Mouse (Mus musculus) common myeloid progenitor, adult 5-6 weeks (primary cell): ENCODE results near the gene Gas8. TPM values are rescaled to one million over a fixed set of nuclear protein-coding genes. Genes with fewer than 3 reads are reported as not detected.
A peak's percentile ranks its signal among the peaks of the same experiment; 100 is the strongest.
"Not testable (repeated sequence)": the region's sequence is repeated elsewhere in the genome, so short reads cannot be mapped to it uniquely, and the experiment has no call there.

Experiments
- ATAC-seq: replicated peaks from 2 replicates; pipeline ENCODE4 v1.8.0; 2016; ENCODE audit warnings: low read depth, mild to moderate bottlenecking, moderate TSS enrichment, inconsistent platforms; ENCODE audit not compliant: poor library complexity, severe bottlenecking
- total RNA-seq: library from RNA; stranded (forward); fragments of 200-1000, 187-1606 nt; gene quantifications from 2 replicates; pipeline ENCODE4 v1.2.3, GENCODE M21; 2017

Gene Gas8
- total RNA-seq, 1 experiment from 2014 or later: 10.3 TPM

GRCm38 (mm10) chr8:123514136-123514535 lies 4.5 kb upstream of the Gas8 start:
- ATAC-seq: no peak

DNA sequence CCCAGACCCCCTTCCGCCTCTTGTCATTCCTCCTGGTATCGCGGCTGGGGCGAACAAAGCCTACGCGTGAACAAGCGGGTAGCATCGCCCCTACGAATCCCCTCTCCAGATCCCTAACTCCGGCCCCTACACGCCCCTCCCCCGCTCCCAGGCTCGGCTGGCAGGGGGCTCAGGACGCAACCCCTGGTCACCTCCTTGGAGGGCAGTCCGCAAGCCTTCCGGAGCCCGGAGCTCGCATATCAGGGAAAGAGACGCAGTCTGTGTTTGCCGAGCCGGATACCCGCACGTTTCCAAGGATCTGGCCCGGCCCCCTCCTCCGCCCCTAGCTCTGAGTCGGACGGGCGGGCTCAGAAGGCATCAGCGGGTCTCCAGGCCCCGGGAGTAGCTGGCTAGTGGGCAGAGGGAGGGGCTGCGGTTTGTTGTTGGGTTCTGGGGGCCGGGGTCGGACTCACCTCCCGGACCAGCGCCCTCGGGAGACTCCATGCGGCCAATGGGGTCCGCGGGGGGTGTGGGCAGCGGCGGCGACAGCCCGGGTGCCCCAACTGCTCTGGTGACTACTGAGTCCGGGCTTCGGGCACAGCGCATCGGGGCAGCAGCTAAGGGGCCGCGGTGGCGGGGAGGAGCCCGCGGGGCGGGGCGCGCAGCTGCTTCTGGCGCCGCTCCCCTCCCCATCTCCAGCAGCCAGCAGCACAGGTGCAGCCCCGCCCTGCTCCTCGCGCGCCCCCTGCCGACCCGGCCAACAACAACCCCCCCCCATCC lies 3.7 kb upstream of the Gas8 start, which contains the start of gene Dbndd1:
Gene Dbndd1 (minus strand): TSS at position 683 of the 759 bp plus-strand sequence.
- ATAC-seq: no peak

GRCm38 (mm10) chr8:123515540-123515897 lies 3.1 kb upstream of the Gas8 start:
- no peak for ATAC-seq

GRCm38 (mm10) chr8:123516596-123516995 lies 2.0 kb upstream of the Gas8 start:
- ATAC-seq: no peak

DNA sequence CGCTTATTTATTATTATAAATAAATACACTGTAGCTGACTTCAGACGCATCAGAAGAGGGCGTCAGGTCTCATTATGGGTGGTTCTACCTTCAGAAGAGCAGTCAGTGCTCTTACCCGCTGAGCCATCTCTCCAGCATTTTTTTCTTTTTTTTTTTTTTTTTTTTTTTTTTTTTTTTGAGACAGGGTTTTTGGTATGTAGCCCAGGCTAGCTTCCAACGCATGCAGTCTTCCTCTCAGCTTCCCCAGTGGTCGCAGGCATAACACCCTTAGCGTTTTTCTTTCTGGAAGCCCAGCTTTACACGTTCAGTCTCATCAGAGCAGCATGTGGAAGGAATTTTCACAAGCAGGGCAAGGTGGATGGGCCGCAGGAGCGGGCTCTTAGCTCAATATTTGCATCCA lies 462 bp upstream of the Gas8 start:
- ATAC-seq: 0 out of 2 replicates have a peak, but pooled peaks have one; percentile 5

DNA sequence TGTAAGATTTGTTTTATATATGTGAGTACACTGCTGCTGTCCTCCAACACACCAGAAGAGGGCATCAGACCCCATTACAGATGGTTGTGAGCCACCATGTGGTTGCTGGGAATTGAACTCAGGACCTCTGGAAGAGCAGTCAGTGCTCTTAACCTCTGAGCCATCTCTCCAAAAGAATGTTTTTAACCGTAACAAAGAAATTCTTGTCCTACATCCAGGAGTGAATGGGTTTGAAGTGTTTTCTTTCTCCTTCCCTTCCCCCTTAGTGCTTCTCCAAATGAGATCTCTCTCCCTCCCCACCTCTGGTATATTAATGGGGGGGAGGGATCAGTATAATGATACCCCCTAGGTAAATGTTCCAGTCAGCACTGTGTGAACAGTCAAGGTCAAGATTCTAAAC lies 1.4 kb downstream of the Gas8 start:
- ATAC-seq: not testable (repeated sequence)

DNA sequence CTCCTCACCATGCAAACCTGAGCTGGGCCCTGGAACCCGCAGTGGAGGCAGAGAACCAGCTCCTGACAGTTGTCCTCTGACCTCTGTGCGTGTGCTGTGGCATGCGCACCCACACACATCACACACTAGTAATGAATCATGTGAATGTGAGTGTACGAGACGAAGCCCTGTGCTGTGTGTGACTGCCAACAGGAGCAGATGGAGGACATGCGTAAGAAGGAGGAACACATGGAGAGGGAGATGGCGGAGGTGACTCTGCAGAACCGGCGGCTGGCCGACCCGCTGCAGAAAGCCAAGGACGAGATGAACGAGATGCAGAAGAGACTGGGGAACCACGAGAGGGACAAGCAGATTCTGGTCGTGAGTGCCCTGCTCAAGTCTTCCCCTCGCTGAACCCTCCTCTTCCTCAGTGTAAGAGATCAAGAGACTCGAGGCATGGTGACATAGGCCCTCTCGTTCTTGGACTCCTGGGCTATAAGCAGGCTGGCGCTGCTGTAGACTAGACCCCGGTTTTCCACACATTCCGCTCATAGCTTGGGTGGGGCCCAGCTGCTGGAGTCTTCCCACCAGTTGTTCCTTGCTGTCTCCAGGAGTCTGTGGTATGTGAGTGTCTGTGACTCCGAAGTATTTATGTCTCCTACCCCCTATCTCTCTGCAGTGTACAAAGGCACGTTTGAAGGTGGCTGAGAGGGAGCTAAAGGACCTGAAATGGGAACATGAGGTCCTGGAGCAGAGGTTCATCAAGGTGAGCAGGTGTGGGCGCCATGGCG lies 9.3 kb downstream of the Gas8 start:
- ATAC-seq: no peak

GRCm38 (mm10) chr8:123536242-123536989 lies 17.8 kb downstream of the Gas8 start:
- no peak for ATAC-seq

GRCm38 (mm10) chr8:123536990-123537380 lies 18.4 kb downstream of the Gas8 start:
- no peak for ATAC-seq

- ATAC-seq: not testable (repeated sequence)
Measured at GRCm38 (mm10) chr8:123537641-123538040, 19.0 kb downstream of the Gas8 start.

DNA sequence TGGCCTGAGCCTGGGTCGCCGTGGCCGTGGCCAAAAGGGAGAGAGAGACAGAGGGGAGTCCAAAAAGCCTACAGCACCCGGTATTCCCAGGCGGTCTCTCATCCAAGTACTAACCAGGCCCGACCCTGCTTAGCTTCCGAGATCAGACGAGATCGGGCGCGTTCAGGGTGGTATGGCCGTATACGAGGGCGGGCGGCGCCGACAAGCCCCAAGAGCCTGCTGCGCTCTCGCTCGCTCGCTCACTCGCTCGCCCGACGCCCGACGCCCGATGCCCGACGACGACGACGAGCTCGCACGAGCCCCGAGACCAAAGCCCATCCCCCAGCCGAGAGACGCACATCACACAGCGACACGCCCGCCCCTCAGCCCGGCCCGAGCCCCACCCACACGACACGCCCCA lies 45.6 kb downstream of the Gas8 start:
- ATAC-seq: not testable (repeated sequence)

DNA sequence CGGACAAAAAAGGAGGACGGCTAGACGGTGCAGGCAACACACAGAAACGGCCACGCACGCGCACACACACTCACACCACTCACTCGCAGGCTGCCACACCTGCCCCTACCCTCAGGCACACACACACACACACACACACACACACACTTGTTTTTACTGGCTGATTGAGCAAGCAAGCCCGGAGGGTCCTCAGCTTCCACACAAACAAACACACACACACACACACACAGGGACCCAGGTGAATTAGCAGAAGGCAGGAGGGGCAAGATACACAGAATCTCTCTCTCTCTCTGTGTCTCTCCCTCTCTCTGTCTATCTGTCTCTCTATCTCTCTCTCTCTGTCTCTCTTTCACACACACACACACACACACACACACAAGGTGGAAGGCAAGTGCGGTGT lies 56.8 kb downstream of the Gas8 start:
- not testable (repeated sequence) for ATAC-seq

Other genes with a start within 250 kb of the Gas8 start
- 23.1 and 43.3 TPM in 2 replicates for gene Fanca, start 200.3 kb upstream of the Gas8 start, total RNA-seq
- gene Spire2, start 186.1 kb upstream of the Gas8 start, total RNA-seq: 2.9 TPM in 2 replicates
- gene Tcf25, start 145.1 kb upstream of the Gas8 start, total RNA-seq: 105 and 176 TPM in 2 replicates
- not detected in 2 replicates for gene Mc1r, start 111.7 kb upstream of the Gas8 start, total RNA-seq
- 0.87 TPM in 1 of 2 replicates, not detected in the other for gene Tubb3, start 107.4 kb upstream of the Gas8 start, total RNA-seq
- 41.3 and 43.9 TPM in 2 replicates for gene Def8, start 95.3 kb upstream of the Gas8 start, total RNA-seq
- gene Afg3l1, start 40.9 kb upstream of the Gas8 start, total RNA-seq: 20.2 and 22.6 TPM in 2 replicates
- not detected in 2 replicates for gene Dbndd1, start 3.4 kb upstream of the Gas8 start, total RNA-seq
- 0.55 and 0.78 TPM in 2 replicates for gene Rhou, start 135.1 kb downstream of the Gas8 start, total RNA-seq